Mouse (Mus musculus) heart, adult 2 months (tissue): Measurements from ENCODE around the gene Arhgef10l. TPM values are rescaled to one million over a fixed set of nuclear protein-coding genes. Genes with fewer than 3 reads are reported as not detected.

Experiments
- DNase-seq, 2 experiments: peaks; one replicate each; pipeline ENCODE4 v3.0.0; 2021
- H3K27ac ChIP-seq: fragments of 200-600 bp; 2 replicates; pipeline ENCODE4 v1.8.1; 2022
- H3K27me3 ChIP-seq: fragments of 200-500 bp; 2 replicates; pipeline ENCODE4 v1.6.1; 2012; ENCODE audit warnings: mild to moderate bottlenecking, low read length, inconsistent platforms, mixed read lengths; ENCODE audit not compliant: control insufficient read depth, insufficient read depth
- H3K36me3 ChIP-seq: fragments of 200-500 bp; 2 replicates; pipeline ENCODE4 v1.6.1; 2012; ENCODE audit warnings: low read length, inconsistent platforms; ENCODE audit not compliant: control insufficient read depth, insufficient read depth
- H3K4me1 ChIP-seq: fragments of 200-500 bp; 2 replicates; pipeline ENCODE4 v1.6.1; 2011; ENCODE audit warnings: low read length; ENCODE audit not compliant: control insufficient read depth, insufficient read depth
- H3K4me3 ChIP-seq: fragments of 200-600 bp; 2 replicates; pipeline ENCODE4 v1.8.1; 2022
- H3K79me2 ChIP-seq: fragments of 200-500 bp; replicated peaks from 2 replicates; pipeline ENCODE4 v1.6.1; 2012; ENCODE audit warnings: mild to moderate bottlenecking, inconsistent platforms, low read length, moderate library complexity, mixed read lengths; ENCODE audit not compliant: control insufficient read depth, insufficient read depth
- H3K9ac ChIP-seq: fragments of 200-500 bp; 2 replicates; pipeline ENCODE4 v1.6.1; 2012; ENCODE audit warnings: low read depth, mild to moderate bottlenecking, control low read depth, inconsistent platforms, low read length, mixed read lengths
- CTCF ChIP-seq: fragments of 200-600 bp; IDR thresholded peaks from 2 replicates; pipeline ENCODE4 v1.8.1; 2022; ENCODE audit warnings: antibody characterized with exemption, mild to moderate bottlenecking, moderate library complexity
- EP300 ChIP-seq: fragments of 200-500 bp; IDR thresholded peaks from 2 replicates; pipeline ENCODE4 v1.6.1; 2011; ENCODE audit warnings: low read depth, low read length, control low read depth; ENCODE audit not compliant: insufficient read depth
- POLR2A ChIP-seq: fragments of 200-500 bp; IDR thresholded peaks from 2 replicates; pipeline ENCODE4 v1.6.1; 2011; ENCODE audit warnings: mild to moderate bottlenecking, low read depth, low read length, control low read depth; ENCODE audit not compliant: insufficient read depth
- WGBS: fragments of 180-500 bp; shearing (Covaris S2); methylation state at CpG from one replicate; pipeline ENCODE4 v1.1.7; 2018; 5-methylcytosine and 5-hydroxymethylcytosine counted together
- intact Hi-C: fragments of 180-260 bp; cut with DNase I; formaldehyde crosslinking; loops from one replicate; pipeline ENCODE4 v1.15.1; 2025
- polyA plus RNA-seq: library from polyadenylated mRNA; depleted of rRNA; stranded (reverse); fragments of >200 nt; gene quantifications from 2 replicates; pipeline ENCODE4 v1.2.3, GENCODE M21; 2012
- total RNA-seq, 2 experiments: library from RNA; stranded (reverse); gene quantifications; 2 replicates each; pipeline ENCODE4 v1.2.3; 2021

Gene Arhgef10l
- total and polyA plus RNA-seq, 3 experiments, result 54.7 to 74.4 (median 61.0) TPM

- intact Hi-C loops, result no loop called here
- no peaks in the 10 kb centered on the region for H3K36me3 ChIP-seq
- peaks cover 4% of the 10 kb centered on the region; the same call in 1 of the 2 replicates for H3K4me1 ChIP-seq
- TF ChIP-seq EP300 (no peak), CTCF (no peak), POLR2A (no peak)
- no peak overlapping the region for H3K4me3 ChIP-seq
- H3K79me2 ChIP-seq, result no peaks in the 10 kb centered on the region
- no peaks in the 10 kb centered on the region for H3K27me3 ChIP-seq
- H3K9ac ChIP-seq, result no peak overlapping the region
- no peak overlapping the region for H3K27ac ChIP-seq
- no peak for DNase-seq
- WGBS, result 91% methylated on average over 1 of the region's 1 CpGs
Observed at GRCm38 (mm10) chr4:140649731-140650130, 16.1 kb downstream of the Arhgef10l start.

- H3K79me2 ChIP-seq, result no peaks in the 10 kb centered on the region
- H3K4me1 ChIP-seq, result peaks cover 4% of the 10 kb centered on the region; the same call in 1 of the 2 replicates
- peak overlapping the region; percentile 91 for H3K9ac ChIP-seq
- TF ChIP-seq EP300, result no peak
- TF ChIP-seq POLR2A, result no peak
- H3K36me3 ChIP-seq, result no peaks in the 10 kb centered on the region
- H3K27me3 ChIP-seq, result no peaks in the 10 kb centered on the region
- peak overlapping the region; percentile 68 for H3K4me3 ChIP-seq
- peak overlapping the region; percentile 89 for H3K27ac ChIP-seq
- DNase-seq, result no peak
- WGBS, result 20% methylated on average over 9 of the region's 9 CpGs
- intact Hi-C loops, result no loop called here
Observed at GRCm38 (mm10) chr4:140649207-140649591, 16.6 kb downstream of the Arhgef10l start.

- Histone ChIP-seq H3K27me3 (no peaks in the 10 kb centered on the region), H3K9ac (peak overlapping the region; percentile 91), H3K4me1 (peaks cover 4% of the 10 kb centered on the region; the same call in 1 of the 2 replicates), H3K4me3 (peak overlapping the region; percentile 68), H3K27ac (peak overlapping the region; percentile 89), H3K79me2 (no peaks in the 10 kb centered on the region), H3K36me3 (no peaks in the 10 kb centered on the region)
- intact Hi-C loops, result no loop called here
- TF ChIP-seq CTCF (no peak), EP300 (no peak), POLR2A (no peak)
- WGBS, result 1% methylated on average over 49 of the region's 50 CpGs
- DNase-seq, result peak; percentile 71 to 78
Observed at GRCm38 (mm10) chr4:140648443-140649206, 17.2 kb downstream of the Arhgef10l start.

- H3K79me2 ChIP-seq, result no peaks in the 10 kb centered on the region
- TF ChIP-seq CTCF (no peak), EP300 (no peak), POLR2A (no peak)
- no peaks in the 10 kb centered on the region for H3K27me3 ChIP-seq
- WGBS, result 14% methylated on average over 12 of the region's 12 CpGs
- peak overlapping the region; percentile 91 for H3K9ac ChIP-seq
- H3K36me3 ChIP-seq, result no peaks in the 10 kb centered on the region
- H3K4me1 ChIP-seq, result peaks cover 4% of the 10 kb centered on the region; the same call in 1 of the 2 replicates
- intact Hi-C loops, result loop anchor here (2.0 kb wide), 1 partner anchor 15 kb away; no protein-coding TSS in a partner anchor
- peak in 1 of 2 experiments; percentile 59 for DNase-seq
- H3K4me3 ChIP-seq, result peak overlapping the region; percentile 68
- peak overlapping the region; percentile 52 for H3K27ac ChIP-seq
Observed at GRCm38 (mm10) chr4:140647711-140648421, 17.9 kb downstream of the Arhgef10l start.

GRCm38 (mm10) chr4:140645638-140646037 lies 20.2 kb downstream of the Arhgef10l start:
- Histone ChIP-seq H3K36me3 (no peaks in the 10 kb centered on the region), H3K4me1 (peaks cover 4% of the 10 kb centered on the region; the same call in 1 of the 2 replicates), H3K4me3 (no peak overlapping the region), H3K9ac (no peak overlapping the region), H3K27me3 (no peaks in the 10 kb centered on the region), H3K27ac (no peak overlapping the region), H3K79me2 (no peaks in the 10 kb centered on the region)
- 49% methylated on average over 3 of the region's 3 CpGs for WGBS
- TF ChIP-seq POLR2A, result no peak
- intact Hi-C loops, result loop anchor here (2.0 kb wide), 1 partner anchor 13 kb away; no protein-coding TSS in a partner anchor
- no peak for DNase-seq

GRCm38 (mm10) chr4:140644701-140645100 lies 21.1 kb downstream of the Arhgef10l start:
- DNase-seq, result no peak
- no peak overlapping the region for H3K27ac ChIP-seq
- no peak overlapping the region for H3K4me3 ChIP-seq
- H3K9ac ChIP-seq, result no peak overlapping the region
- no peak for TF ChIP-seq EP300
- TF ChIP-seq CTCF, result no peak
- TF ChIP-seq POLR2A, result no peak
- 53% methylated on average over 3 of the region's 3 CpGs for WGBS
- H3K27me3 ChIP-seq, result no peaks in the 10 kb centered on the region
- intact Hi-C loops, result no loop called here
- peaks cover 4% of the 10 kb centered on the region; the same call in 1 of the 2 replicates for H3K4me1 ChIP-seq
- no peaks in the 10 kb centered on the region for H3K36me3 ChIP-seq
- no peaks in the 10 kb centered on the region for H3K79me2 ChIP-seq
